Mouse (Mus musculus): ENCODE data around the gene Ahdc1.

DNA sequence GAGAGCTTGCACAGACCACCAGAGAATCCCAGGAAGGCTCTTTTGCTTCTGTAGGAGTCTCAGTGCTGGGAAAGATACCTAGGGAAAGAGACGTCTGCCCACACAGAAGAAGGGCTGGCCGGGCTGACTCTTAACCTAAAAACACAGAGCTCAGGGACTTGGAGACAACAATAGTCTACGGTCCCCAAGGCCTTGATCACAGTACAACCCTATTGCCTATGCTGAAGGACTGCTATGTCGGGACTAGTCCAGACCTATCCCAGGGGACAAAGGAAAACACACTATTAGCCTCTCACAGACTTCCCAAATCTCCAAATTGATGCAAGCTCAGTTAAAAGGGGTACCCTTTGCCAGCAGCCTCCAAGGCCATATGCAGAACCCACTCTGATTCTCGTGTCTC, 49.2 kb upstream of the Ahdc1 start:
- TF ChIP-seq CHD2 (IDR thresholded peaks at IDR 0.05; ENCODE audit: low read length): no peak
- TF ChIP-seq CTCF (IDR thresholded peaks at IDR 0.05 in 2 of 3, conservative IDR thresholded peaks at IDR 0.05 in 1 of 3; ENCODE audit: control insufficient read depth in 1 of 3, insufficient read depth in 1 of 3, low read depth in 2 of 3, low read length in 3 of 3, poor library complexity in 1 of 3, severe bottlenecking in 1 of 3): no peak
- no peak for TF ChIP-seq MAZ (IDR thresholded peaks at IDR 0.05; ENCODE audit: low read depth, low read length)
- TF ChIP-seq BHLHE40 (IDR thresholded peaks at IDR 0.05; ENCODE audit: borderline replicate concordance, low read depth, low read length): no peak
- TF ChIP-seq POLR2A (IDR thresholded peaks at IDR 0.05; ENCODE audit: control insufficient read depth in 1 of 2, insufficient read depth in 1 of 2, low read depth in 1 of 2, low read length in 2 of 2, poor library complexity in 1 of 2): no peak
- TF ChIP-seq RAD21 (IDR thresholded peaks at IDR 0.05; ENCODE audit: low read depth, low read length): no peak
- no peak for TF ChIP-seq SMC3 (IDR thresholded peaks at IDR 0.05; ENCODE audit: low read depth, low read length)
- no peak for TF ChIP-seq GABPA (IDR thresholded peaks at IDR 0.05; ENCODE audit: low read depth, low read length)

Measured in MEL (cell line).